24 mouse cellular contexts compared by ENCODE assay signal in genomic region chr16:55994235-55994634, GRCm38 (mm10). TPM values are rescaled to one million over a fixed set of nuclear protein-coding genes. Genes with fewer than 3 reads are reported as not detected.
DNase-seq lines count a peak whose midpoint lies in the region; ATAC-seq and TF ChIP-seq lines count a peak whose summit lies in the region.
"Had no signal": no experiment of that assay in that cellular context is flagged by ENCODE, and none has a peak within 500 bp of the region (broad histone marks: within the 10 kb centered on the region; RNA-seq: fewer than 3 reads in every experiment).

No protein-coding gene starts in this region.

- TF ChIP-seq CTCF in layer of hippocampus, adult 2 months (conservative IDR thresholded peaks at IDR 0.05): no peak

- H3K4me3 ChIP-seq in layer of hippocampus, adult 2 months: no peak overlapping the region
- H3K4me3 ChIP-seq: embryonic facial prominence, embryonic 13.5 days; embryonic facial prominence, embryonic 15.5 days; erythroblast, embryonic 14.5 days; forebrain, embryonic 13.5 days; forebrain, embryonic 15.5 days had no signal

- ATAC-seq in granulocyte monocyte progenitor cell, adult 5-6 weeks (replicated peaks; ENCODE audit: poor library complexity, severe bottlenecking): peak; percentile 63
- ATAC-seq in megakaryocyte progenitor cell, adult 5-6 weeks (replicated peaks; ENCODE audit: poor library complexity): peak; percentile 72
- ATAC-seq: CD4-positive, CD25-positive, alpha-beta regulatory T cell, adult 4 months; forebrain, embryonic 13.5 days; forebrain, embryonic 15.5 days; forebrain, postnatal 0 days had no signal

- peak overlapping the region; percentile 71 for H3K27ac ChIP-seq in layer of hippocampus, adult 2 months
- H3K27ac ChIP-seq: embryonic facial prominence, embryonic 13.5 days; embryonic facial prominence, embryonic 15.5 days; forebrain, embryonic 13.5 days; forebrain, embryonic 15.5 days had no signal

- DNase-seq in layer of hippocampus, adult 2 months (ENCODE audit: low spot score in 2 of 2): no peak
- DNase-seq in layer of hippocampus, adult 11-12 months (ENCODE audit: low spot score): no peak
- DNase-seq in Muller cell, postnatal 12 days (ENCODE audit: inconsistent ontology term): no peak
- no peak for DNase-seq in spleen, adult 18-20 months
- DNase-seq: adrenal gland, adult 2 months; adrenal gland, postnatal 10 days; adrenal gland, postnatal 25 days; B cell, adult 2 months; cerebellum, adult 11 months; cerebellum, adult 18-20 months; cerebellum, adult 8-10 months; cerebellum, adult 9-11 months; cerebellum, postnatal 14 days; cerebellum, postnatal 36 days; embryo, embryonic 11 days; forebrain, postnatal 0 days had no signal

RNA-seq across cellular contexts. Expression of gene Zbtb11, which starts 20.6 kb away (rescaled TPM):
- 10 to 100 TPM; 49.6 to 52.3 TPM for total RNA-seq in layer of hippocampus, adult 2 months (2021)
- total RNA-seq in granulocyte monocyte progenitor cell, adult 5-6 weeks (2014; fragmentation: Nextera tagmentation): 28.3 and 30.6 TPM in 2 replicates
- 41.1 and 48.1 TPM in 2 replicates for total RNA-seq in granulocyte monocyte progenitor cell, adult 5-6 weeks (2017)
- 37.2 and 38.2 TPM in 2 replicates for total RNA-seq in megakaryocyte progenitor cell, adult 5-6 weeks (2015)
- 38.7 and 45.1 TPM in 2 replicates for total RNA-seq in megakaryocyte progenitor cell, adult 5-6 weeks (2017)

RNA-seq across cellular contexts. Expression of gene Rpl24, which starts 28.2 kb away (rescaled TPM):
- total RNA-seq in layer of hippocampus, adult 2 months (2021): 100 to 1,000 TPM; 399 to 405 TPM
- 1,672 and 1,793 TPM in 2 replicates for total RNA-seq in granulocyte monocyte progenitor cell, adult 5-6 weeks (2014; fragmentation: Nextera tagmentation)
- 1,306 and 1,376 TPM in 2 replicates for total RNA-seq in granulocyte monocyte progenitor cell, adult 5-6 weeks (2017)
- 1,404 and 1,464 TPM in 2 replicates for total RNA-seq in megakaryocyte progenitor cell, adult 5-6 weeks (2015)
- 1,643 and 1,702 TPM in 2 replicates for total RNA-seq in megakaryocyte progenitor cell, adult 5-6 weeks (2017)

RNA-seq across cellular contexts. Expression of gene Pcnp, which starts 35.3 kb away (rescaled TPM):
- 100 to 1,000 TPM; 145 to 161 TPM for total RNA-seq in layer of hippocampus, adult 2 months (2021)
- total RNA-seq in granulocyte monocyte progenitor cell, adult 5-6 weeks (2014; fragmentation: Nextera tagmentation): 92.3 and 115 TPM in 2 replicates
- 120 and 143 TPM in 2 replicates for total RNA-seq in granulocyte monocyte progenitor cell, adult 5-6 weeks (2017)
- total RNA-seq in megakaryocyte progenitor cell, adult 5-6 weeks (2015): 99.7 and 101 TPM in 2 replicates
- 129 and 133 TPM in 2 replicates for total RNA-seq in megakaryocyte progenitor cell, adult 5-6 weeks (2017)

RNA-seq across cellular contexts. Expression of gene Trmt10c, which starts 43.4 kb away (rescaled TPM):
- total RNA-seq in layer of hippocampus, adult 2 months (2021): 1 to 10 TPM; 9.3 to 10.0 TPM
- total RNA-seq in granulocyte monocyte progenitor cell, adult 5-6 weeks (2014; fragmentation: Nextera tagmentation): 24.1 and 26.0 TPM in 2 replicates
- total RNA-seq in granulocyte monocyte progenitor cell, adult 5-6 weeks (2017): 38.0 and 49.4 TPM in 2 replicates
- 35.8 and 37.3 TPM in 2 replicates for total RNA-seq in megakaryocyte progenitor cell, adult 5-6 weeks (2015)
- 36.1 and 44.1 TPM in 2 replicates for total RNA-seq in megakaryocyte progenitor cell, adult 5-6 weeks (2017)

RNA-seq across cellular contexts. Expression of gene Senp7, which starts 53.9 kb away (rescaled TPM):
- 10 to 100 TPM; 42.3 to 53.5 TPM for total RNA-seq in layer of hippocampus, adult 2 months (2021)
- total RNA-seq in granulocyte monocyte progenitor cell, adult 5-6 weeks (2014; fragmentation: Nextera tagmentation): 26.1 and 41.5 TPM in 2 replicates
- 19.7 and 27.7 TPM in 2 replicates for total RNA-seq in granulocyte monocyte progenitor cell, adult 5-6 weeks (2017)
- total RNA-seq in megakaryocyte progenitor cell, adult 5-6 weeks (2015): 21.0 and 32.8 TPM in 2 replicates
- total RNA-seq in megakaryocyte progenitor cell, adult 5-6 weeks (2017): 15.0 and 25.4 TPM in 2 replicates
